Mouse (Mus musculus) lung, adult 2 months (tissue): ENCODE results near the gene Slc4a1.

Experiments used
- CTCF ChIP-seq: fragments of 200-500 bp; IDR thresholded peaks from 2 replicates; pipeline ENCODE4 v1.5.1; 2011; ENCODE audit warnings: mild to moderate bottlenecking, low read length, control low read depth; ENCODE audit not compliant: insufficient read depth
- POLR2A ChIP-seq: fragments of 200-500 bp; IDR thresholded peaks from 2 replicates; pipeline ENCODE4 v1.6.1; 2011; ENCODE audit warnings: low read depth, mild to moderate bottlenecking, control low read depth, low read length, borderline replicate concordance; ENCODE audit errors: extremely low read depth

DNA sequence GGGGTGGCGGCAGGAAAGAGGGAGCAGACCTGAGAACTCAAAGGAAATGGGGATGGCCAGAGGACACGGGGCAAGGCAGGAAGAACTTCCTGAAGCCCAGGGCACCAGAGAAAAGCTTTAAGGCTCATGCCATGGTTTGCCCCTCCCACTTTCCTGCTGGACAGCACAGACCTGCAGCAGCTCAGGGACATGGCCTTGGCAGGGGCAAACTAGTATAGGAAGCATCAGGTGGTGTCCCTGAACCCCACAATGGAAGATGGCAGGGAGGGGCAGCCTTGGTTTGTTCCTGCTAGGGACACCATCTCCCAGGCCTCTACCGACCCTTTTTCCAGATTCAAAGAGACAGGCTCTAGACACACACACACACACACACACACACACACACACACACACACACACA lies 60.6 kb downstream of the Slc4a1 start:
- TF ChIP-seq CTCF (no peak), POLR2A (no peak)
